Mouse (Mus musculus) thymus, adult 2 months (tissue): ENCODE data around the gene Entpd7. TPM values are rescaled to one million over a fixed set of nuclear protein-coding genes. Genes with fewer than 3 reads are reported as not detected.

Experiments
- DNase-seq: peaks from one replicate; pipeline ENCODE4 v3.0.0; 2021
- H3K27ac ChIP-seq: fragments of 200-500 bp; 2 replicates; pipeline ENCODE4 v1.5.1; 2012; ENCODE audit warnings: low read length, control low read depth; ENCODE audit not compliant: control insufficient read depth, insufficient read depth
- H3K27me3 ChIP-seq: fragments of 200-500 bp; 2 replicates; pipeline ENCODE4 v1.6.1; 2012; ENCODE audit warnings: mild to moderate bottlenecking, low read length, moderate library complexity, mixed read lengths; ENCODE audit not compliant: control insufficient read depth, insufficient read depth
- H3K36me3 ChIP-seq: fragments of 200-500 bp; 2 replicates; pipeline ENCODE4 v1.6.1; 2012; ENCODE audit warnings: mild to moderate bottlenecking, low read length, moderate library complexity; ENCODE audit not compliant: control insufficient read depth, insufficient read depth
- H3K4me1 ChIP-seq: fragments of 200-500 bp; replicated peaks from 2 replicates; pipeline ENCODE4 v1.6.1; 2012; ENCODE audit warnings: low read length; ENCODE audit not compliant: control insufficient read depth, insufficient read depth
- H3K4me3 ChIP-seq: fragments of 200-500 bp; 2 replicates; pipeline ENCODE4 v1.5.1; 2012; ENCODE audit warnings: mild to moderate bottlenecking, low read length, control low read depth, moderate library complexity; ENCODE audit not compliant: control insufficient read depth, insufficient read depth
- CTCF ChIP-seq: fragments of 200-500 bp; IDR thresholded peaks from 2 replicates; pipeline ENCODE4 v1.5.1; 2012; ENCODE audit warnings: mild to moderate bottlenecking, control low read depth, low read length, moderate library complexity, borderline replicate concordance; ENCODE audit not compliant: control insufficient read depth, poor library complexity, insufficient read depth; ENCODE audit errors: extremely low read depth
- POLR2A ChIP-seq: fragments of 200-500 bp; IDR thresholded peaks from 2 replicates; pipeline ENCODE4 v1.6.1; 2012; ENCODE audit warnings: mild to moderate bottlenecking, low read length, control low read depth, moderate library complexity; ENCODE audit not compliant: control insufficient read depth, poor library complexity, insufficient read depth; ENCODE audit errors: extremely low read depth
- WGBS: fragments of 180-500 bp; shearing (Covaris S2); methylation state at CpG from one replicate; pipeline ENCODE4 v1.1.7; 2018; 5-methylcytosine and 5-hydroxymethylcytosine counted together
- polyA plus RNA-seq: library from polyadenylated mRNA; depleted of rRNA; stranded (reverse); fragments of >200 nt; gene quantifications from 2 replicates; pipeline ENCODE4 v1.2.3, GENCODE M21; 2012

The Entpd7 gene
- polyA plus RNA-seq, 1 experiment = 8.8 TPM

DNA sequence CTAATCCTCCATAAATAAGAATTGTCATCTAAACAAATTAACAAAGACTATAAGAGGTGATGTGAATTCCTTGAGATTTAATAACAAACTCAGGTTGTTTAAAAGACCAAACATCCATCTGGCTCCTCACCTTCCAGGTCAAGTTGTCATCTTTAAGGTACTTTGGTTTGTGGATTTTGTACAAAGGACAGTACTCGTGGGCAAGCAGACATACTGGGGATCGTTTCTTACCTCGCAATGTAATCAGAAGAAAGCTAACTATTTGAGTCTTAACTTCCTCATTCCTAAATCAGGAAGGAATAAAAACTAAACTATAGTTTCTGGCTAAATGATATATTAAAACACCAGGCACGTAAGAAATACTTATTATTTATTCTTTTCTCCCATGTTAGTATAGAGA, 81.1 kb downstream of the Entpd7 start:
- Histone ChIP-seq H3K36me3 (no peaks in the 10 kb centered on the region), H3K27me3 (no peaks in the 10 kb centered on the region), H3K27ac (no peak overlapping the region), H3K4me1 (no peaks in the 10 kb centered on the region), H3K4me3 (no peak overlapping the region)
- TF ChIP-seq CTCF (no peak), POLR2A (no peak)
- DNase-seq = no peak
- 42% methylated on average over 4 of the region's 4 CpGs for WGBS

DNA sequence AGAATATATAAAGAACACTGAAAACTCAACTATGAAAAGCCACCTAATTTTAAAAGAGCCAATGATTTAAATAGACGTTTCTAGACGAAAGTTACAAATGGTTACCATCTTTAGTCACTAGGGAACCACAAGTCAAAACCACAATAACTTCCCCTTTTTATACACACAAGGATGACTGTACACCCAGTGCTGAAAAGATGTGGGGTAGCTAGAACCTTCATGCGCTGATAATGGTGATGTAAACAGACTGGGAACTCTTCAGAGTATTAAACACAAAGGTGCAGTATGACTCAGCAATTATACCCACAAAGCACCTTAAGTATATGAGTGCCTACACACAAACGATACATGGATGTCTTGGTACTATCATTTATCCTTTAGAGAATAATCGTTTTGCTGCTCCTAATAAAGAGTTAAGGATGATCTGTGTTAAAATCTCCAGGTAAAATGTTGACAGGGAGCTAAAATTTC, 82.1 kb downstream of the Entpd7 start:
- TF ChIP-seq POLR2A = no peak
- TF ChIP-seq CTCF = no peak
- Histone ChIP-seq H3K27ac (no peak overlapping the region), H3K36me3 (no peaks in the 10 kb centered on the region), H3K4me1 (no peaks in the 10 kb centered on the region), H3K27me3 (no peaks in the 10 kb centered on the region), H3K4me3 (no peak overlapping the region)
- 19% methylated on average over 5 of the region's 5 CpGs for WGBS
- DNase-seq = no peak

DNA sequence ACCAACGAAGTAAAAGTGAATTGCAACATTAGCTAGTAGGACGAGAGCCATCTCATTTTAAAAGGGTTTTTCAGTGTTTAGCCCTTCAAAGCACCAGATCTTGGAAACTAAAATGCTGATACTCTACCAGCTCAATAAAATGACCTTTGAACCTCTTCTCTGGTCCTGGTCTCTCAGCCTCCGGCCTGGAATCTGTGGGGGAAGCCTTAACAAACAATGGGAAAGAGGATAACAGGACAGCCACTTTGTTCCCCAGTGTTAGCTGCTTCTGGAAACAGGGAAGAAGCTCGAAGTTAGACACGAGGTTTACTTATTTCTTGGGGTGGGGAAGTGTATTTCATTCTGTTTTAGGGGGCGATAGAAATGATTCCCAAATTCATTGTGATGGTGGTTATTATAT, 82.8 kb downstream of the Entpd7 start:
- H3K27ac ChIP-seq = no peak overlapping the region

GRCm38 (mm10) chr19:43775433-43775832, 86.0 kb downstream of the Entpd7 start:
- Histone ChIP-seq H3K27me3 (no peaks in the 10 kb centered on the region), H3K4me1 (no peaks in the 10 kb centered on the region), H3K4me3 (no peak overlapping the region), H3K36me3 (no peaks in the 10 kb centered on the region), H3K27ac (no peak overlapping the region)
- 94% methylated on average over 10 of the region's 10 CpGs for WGBS
- TF ChIP-seq CTCF (no peak), POLR2A (no peak)
- DNase-seq = no peak

More for the DNA sequence above, 82.8 kb downstream of the Entpd7 start:
- Histone ChIP-seq H3K4me3 (no peak overlapping the region), H3K36me3 (no peaks in the 10 kb centered on the region), H3K4me1 (no peaks in the 10 kb centered on the region), H3K27me3 (no peaks in the 10 kb centered on the region)
- no peak for DNase-seq
- TF ChIP-seq POLR2A (no peak), CTCF (no peak)
- 92% methylated on average over 6 of the region's 6 CpGs for WGBS

DNA sequence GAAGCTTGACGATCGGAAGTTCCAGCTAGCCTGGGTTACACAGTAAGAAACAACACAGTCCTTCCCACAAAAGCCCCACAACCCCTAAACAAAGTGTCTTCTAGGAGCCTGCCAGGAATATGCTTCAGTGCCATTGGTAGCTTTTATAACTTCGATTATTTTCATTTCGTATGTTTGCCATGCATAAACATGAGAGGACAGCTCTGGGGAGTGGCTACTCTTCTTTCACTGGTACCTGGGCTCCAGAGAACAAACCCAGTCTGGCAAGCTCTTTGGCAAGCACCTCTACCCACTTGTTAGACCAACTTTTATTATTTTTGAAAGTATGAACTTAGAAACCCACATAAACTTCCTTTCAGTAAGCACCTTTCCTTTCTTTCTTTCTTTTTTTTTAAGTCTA, 87.1 kb downstream of the Entpd7 start:
- TF ChIP-seq POLR2A = no peak
- TF ChIP-seq CTCF = no peak
- Histone ChIP-seq H3K4me1 (no peaks in the 10 kb centered on the region), H3K36me3 (no peaks in the 10 kb centered on the region), H3K27ac (no peak overlapping the region), H3K27me3 (no peaks in the 10 kb centered on the region), H3K4me3 (no peak overlapping the region)
- 90% methylated on average over 4 of the region's 4 CpGs for WGBS
- DNase-seq = no peak

- no peak overlapping the region for H3K27ac ChIP-seq
- 80% methylated on average over 2 of the region's 2 CpGs for WGBS
These were observed 87.8 kb downstream of the Entpd7 start for GRCm38 (mm10) chr19:43777308-43777707.

GRCm38 (mm10) chr19:43780391-43780790, 90.9 kb downstream of the Entpd7 start:
- DNase-seq = no peak
- TF ChIP-seq POLR2A = no peak
- no peak for TF ChIP-seq CTCF
- Histone ChIP-seq H3K27me3 (no peaks in the 10 kb centered on the region), H3K4me1 (no peaks in the 10 kb centered on the region), H3K36me3 (no peaks in the 10 kb centered on the region), H3K27ac (no peak overlapping the region), H3K4me3 (no peak overlapping the region)
- WGBS = 82% methylated on average over 5 of the region's 5 CpGs

More at GRCm38 (mm10) chr19:43777308-43777707, 87.8 kb downstream of the Entpd7 start:
- H3K27me3 ChIP-seq = no peaks in the 10 kb centered on the region
- H3K4me1 ChIP-seq = no peaks in the 10 kb centered on the region
- TF ChIP-seq CTCF (no peak), POLR2A (no peak)
- H3K4me3 ChIP-seq = no peak overlapping the region
- H3K36me3 ChIP-seq = no peaks in the 10 kb centered on the region
- no peak for DNase-seq
